Mouse (Mus musculus): ENCODE results near the gene Mr1. TPM values are rescaled to one million over a fixed set of nuclear protein-coding genes. Genes with fewer than 3 reads are reported as not detected.

Gene Mr1
- polyA plus RNA-seq, 1 experiment from 2014 or later = 7.7 TPM

DNA sequence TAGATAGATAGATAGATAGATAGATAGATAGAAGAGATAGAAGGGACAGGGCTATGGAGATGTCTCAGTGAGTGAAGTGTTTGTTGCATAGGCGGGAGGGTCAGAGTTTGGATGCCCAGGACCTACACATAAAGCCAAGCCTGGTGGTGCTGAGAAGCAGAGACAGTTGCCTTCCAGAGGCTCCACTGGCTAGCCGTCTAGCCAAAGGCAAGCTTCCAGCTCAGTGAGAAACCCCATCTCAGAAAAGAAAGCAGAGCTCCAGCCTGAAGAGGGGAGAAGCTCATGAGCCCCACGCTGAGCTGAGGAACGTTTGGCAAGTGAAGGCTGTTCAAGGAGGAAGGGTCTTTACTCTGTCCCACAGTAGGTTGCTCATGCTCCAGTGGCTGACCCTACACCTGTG, 44.0 kb downstream of the Mr1 start:
- Histone ChIP-seq H3K9ac (no peak overlapping the region), H3K4me1 (peaks cover 5% of the 10 kb centered on the region; the same call in 1 of the 2 replicates), H3K4me3 (no peak overlapping the region), H3K27ac (no peak overlapping the region), H3K4me2 (replicated peaks) (no peak overlapping the region), H3K9me3 (no peaks in the 10 kb centered on the region), H3K27me3 (no peaks in the 10 kb centered on the region), H3K36me3 (no peaks in the 10 kb centered on the region)
- no peak for ATAC-seq (ENCODE audit: low FRiP score, low read depth)
- 70% methylated on average over 4 of the region's 4 CpGs for whole genome bisulfite sequencing

DNA sequence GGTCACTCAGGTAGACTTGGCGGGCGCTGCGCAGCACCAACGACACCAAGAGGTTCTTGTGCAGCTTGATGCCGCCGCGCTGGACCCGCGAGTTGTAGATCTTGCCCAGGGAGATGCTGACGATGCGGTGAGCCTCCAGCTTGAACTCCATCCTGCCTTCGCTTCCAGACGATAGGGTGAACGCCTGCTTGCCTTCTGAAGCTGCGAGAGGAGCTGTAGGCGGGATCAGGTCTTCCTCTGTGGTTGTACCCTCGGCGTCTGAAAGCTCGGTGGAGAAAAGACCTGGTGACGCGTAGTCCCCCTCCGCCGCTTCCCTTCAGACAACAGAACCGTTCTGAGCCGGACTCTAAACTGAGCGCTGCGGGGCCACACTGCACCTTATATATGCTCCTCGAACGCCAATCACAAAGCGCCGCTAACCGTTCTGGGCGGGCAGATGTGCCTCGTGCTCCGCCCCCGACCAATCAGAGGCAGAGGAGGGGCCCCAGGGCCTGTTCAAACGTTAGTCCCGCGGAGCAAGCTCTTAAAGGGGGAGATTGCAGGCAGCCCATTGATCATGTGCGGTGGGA, 47.2 kb downstream of the Mr1 start, which contains the start of gene Ier5:
Ier5 (minus strand) TSS at position 357 of the 569 bp plus-strand sequence.
- WGBS = under 1% methylated on average over 40 of the region's 40 CpGs

GRCm38 (mm10) chr1:155098486-155099279, 47.9 kb downstream of the Mr1 start:
- ATAC-seq (ENCODE audit: low FRiP score, low read depth) = peak; percentile 33
- peaks cover 8% of the 10 kb centered on the region for H3K36me3 ChIP-seq
- H3K9ac ChIP-seq = peak overlapping the region; percentile 99
- peak overlapping the region; percentile 73 for H3K27ac ChIP-seq
- H3K9me3 ChIP-seq = no peaks in the 10 kb centered on the region
- peak overlapping the region; percentile 72 for H3K4me2 ChIP-seq (replicated peaks)
- no peaks in the 10 kb centered on the region for H3K27me3 ChIP-seq
- peaks cover 34% of the 10 kb centered on the region for H3K4me1 ChIP-seq
- under 1% methylated on average over 71 of the region's 93 CpGs for WGBS
- peak overlapping the region; percentile 98 for H3K4me3 ChIP-seq

More for the DNA sequence above, 47.2 kb downstream of the Mr1 start, which contains the start of gene Ier5:
- peak; percentile 98 for ATAC-seq (ENCODE audit: low FRiP score, low read depth)
- Histone ChIP-seq H3K4me1 (peaks cover 28% of the 10 kb centered on the region), H3K9me3 (no peaks in the 10 kb centered on the region), H3K4me3 (peak within 1 kb of the TSS; percentile 98), H3K36me3 (peaks cover 8% of the 10 kb centered on the region), H3K9ac (peak within 1 kb of the TSS; percentile 99), H3K4me2 (replicated peaks) (peak within 1 kb of the TSS; percentile 72), H3K27me3 (no peaks in the 10 kb centered on the region), H3K27ac (peak within 1 kb of the TSS; percentile 73)

GRCm38 (mm10) chr1:155097931-155098485, 48.6 kb downstream of the Mr1 start:
- H3K9me3 ChIP-seq = no peaks in the 10 kb centered on the region
- H3K27ac ChIP-seq = peak overlapping the region; percentile 73
- no peak; the same call in 1 of the 2 replicates for ATAC-seq (ENCODE audit: low FRiP score, low read depth)
- H3K27me3 ChIP-seq = no peaks in the 10 kb centered on the region
- H3K36me3 ChIP-seq = peaks cover 8% of the 10 kb centered on the region
- under 1% methylated on average over 33 of the region's 33 CpGs for WGBS
- H3K9ac ChIP-seq = peak overlapping the region; percentile 99
- H3K4me3 ChIP-seq = peak overlapping the region; percentile 98
- H3K4me1 ChIP-seq = peaks cover 41% of the 10 kb centered on the region
- peak overlapping the region; percentile 72 for H3K4me2 ChIP-seq (replicated peaks)

GRCm38 (mm10) chr1:155097354-155097753, 49.3 kb downstream of the Mr1 start:
- H3K4me1 ChIP-seq = peaks cover 48% of the 10 kb centered on the region
- H3K9me3 ChIP-seq = no peaks in the 10 kb centered on the region
- WGBS = 38% methylated on average over 6 of the region's 6 CpGs
- H3K27me3 ChIP-seq = no peaks in the 10 kb centered on the region
- peak overlapping the region; percentile 99 for H3K9ac ChIP-seq
- ATAC-seq (ENCODE audit: low FRiP score, low read depth) = no peak
- H3K4me3 ChIP-seq = peak overlapping the region; percentile 98
- peak overlapping the region; percentile 72 for H3K4me2 ChIP-seq (replicated peaks)
- peaks cover 8% of the 10 kb centered on the region for H3K36me3 ChIP-seq
- 0 out of 2 replicates have a peak overlapping the region, but pooled peaks have one; percentile 73 for H3K27ac ChIP-seq

DNA sequence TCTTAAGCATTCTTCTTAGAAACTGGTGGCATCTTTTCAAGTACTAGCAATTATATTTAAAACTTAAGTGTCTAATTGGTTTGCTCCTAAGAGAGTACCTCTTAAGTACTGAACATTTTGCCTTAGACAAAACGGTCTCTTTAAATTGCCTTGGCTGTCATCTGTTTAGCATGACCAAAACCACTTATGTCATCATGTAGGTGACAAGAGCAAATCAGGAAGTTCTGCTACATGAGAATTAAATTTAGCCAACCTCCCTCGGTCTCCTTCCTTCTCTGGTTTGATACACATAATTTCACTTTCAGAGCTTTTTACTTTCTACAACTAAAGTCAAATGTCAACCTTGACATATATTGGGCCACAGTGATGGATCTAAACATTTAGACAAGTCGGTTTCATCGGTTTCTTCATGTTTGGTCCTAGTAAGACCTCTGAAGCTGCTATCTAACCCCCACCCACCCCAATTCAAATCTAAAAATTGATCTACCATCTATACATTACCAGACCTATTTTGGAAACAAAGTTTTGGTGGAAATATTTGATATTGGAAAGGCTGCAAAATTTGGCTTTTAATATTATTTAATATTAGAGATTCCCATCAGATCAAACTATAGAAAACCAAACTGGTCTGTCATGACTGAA, 49.9 kb downstream of the Mr1 start:
- H3K9me3 ChIP-seq = no peaks in the 10 kb centered on the region
- WGBS = 83% methylated on average over 4 of the region's 4 CpGs
- no peak for ATAC-seq (ENCODE audit: low FRiP score, low read depth)
- H3K36me3 ChIP-seq = peaks cover 8% of the 10 kb centered on the region
- H3K27me3 ChIP-seq = no peaks in the 10 kb centered on the region
- H3K9ac ChIP-seq = no peak overlapping the region
- peaks cover 54% of the 10 kb centered on the region for H3K4me1 ChIP-seq
- no peak overlapping the region for H3K27ac ChIP-seq
- H3K4me2 ChIP-seq (replicated peaks) = peak overlapping the region; percentile 72
- H3K4me3 ChIP-seq = peak overlapping the region; percentile 98

- Histone ChIP-seq H3K9me3 (no peaks in the 10 kb centered on the region), H3K4me3 (no peak overlapping the region), H3K36me3 (peaks cover 8% of the 10 kb centered on the region), H3K4me1 (peaks cover 72% of the 10 kb centered on the region), H3K27ac (peak overlapping the region; percentile 91; the same call in 1 of the 2 replicates), H3K4me2 (replicated peaks) (no peak overlapping the region), H3K27me3 (no peaks in the 10 kb centered on the region), H3K9ac (no peak overlapping the region)
- no peak for ATAC-seq (ENCODE audit: low FRiP score, low read depth)
- WGBS = 52% methylated on average over 9 of the region's 9 CpGs
Measured at GRCm38 (mm10) chr1:155093971-155094707, 52.5 kb downstream of the Mr1 start.

GRCm38 (mm10) chr1:155093145-155093791, 53.3 kb downstream of the Mr1 start:
- Histone ChIP-seq H3K27ac (peak overlapping the region; percentile 91; the same call in 1 of the 2 replicates), H3K36me3 (peaks cover 8% of the 10 kb centered on the region), H3K4me1 (peaks cover 79% of the 10 kb centered on the region), H3K9ac (no peak overlapping the region), H3K27me3 (no peaks in the 10 kb centered on the region), H3K4me3 (no peak overlapping the region; the same call in 1 of the 2 replicates), H3K4me2 (replicated peaks) (peak overlapping the region; percentile 49), H3K9me3 (no peaks in the 10 kb centered on the region)
- 22% methylated on average over 4 of the region's 4 CpGs for WGBS
- no peak for ATAC-seq (ENCODE audit: low FRiP score, low read depth)

GRCm38 (mm10) chr1:155091842-155092800, 54.5 kb downstream of the Mr1 start:
- no peaks in the 10 kb centered on the region for H3K9me3 ChIP-seq
- peak overlapping the region; percentile 91 for H3K27ac ChIP-seq
- H3K4me1 ChIP-seq = peaks cover 78% of the 10 kb centered on the region
- H3K36me3 ChIP-seq = peaks cover 8% of the 10 kb centered on the region
- H3K27me3 ChIP-seq = no peaks in the 10 kb centered on the region
- peak; percentile 77 for ATAC-seq (ENCODE audit: low FRiP score, low read depth)
- 8% methylated on average over 14 of the region's 14 CpGs for WGBS
- no peak overlapping the region for H3K4me3 ChIP-seq
- peak overlapping the region; percentile 49 for H3K4me2 ChIP-seq (replicated peaks)
- no peak overlapping the region for H3K9ac ChIP-seq

DNA sequence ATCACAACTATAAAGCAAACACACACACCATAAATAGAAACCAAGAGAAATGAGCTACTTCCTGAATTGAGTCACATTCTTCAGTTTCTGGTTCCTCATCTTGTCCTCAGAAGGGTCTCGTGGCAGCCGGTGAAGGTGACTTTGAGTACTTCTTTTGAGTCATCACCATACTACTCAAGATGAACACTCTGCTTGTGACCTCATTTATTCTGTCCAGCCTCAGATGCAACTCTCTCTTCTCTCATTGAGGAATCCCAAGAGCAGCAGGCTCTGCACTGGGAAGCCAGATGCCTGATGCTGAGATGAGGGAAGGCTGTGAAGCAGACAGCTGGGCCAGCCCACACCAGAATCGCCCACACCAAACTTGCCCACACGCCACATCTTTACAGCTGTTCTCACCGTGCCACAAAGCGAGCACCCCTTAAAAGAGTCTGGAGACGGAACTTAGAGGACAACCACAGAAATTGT, 55.2 kb downstream of the Mr1 start:
- 44% methylated on average over 7 of the region's 7 CpGs for WGBS
- H3K9me3 ChIP-seq = no peaks in the 10 kb centered on the region
- no peaks in the 10 kb centered on the region for H3K27me3 ChIP-seq
- H3K4me3 ChIP-seq = no peak overlapping the region
- H3K36me3 ChIP-seq = peaks cover 8% of the 10 kb centered on the region
- peaks cover 78% of the 10 kb centered on the region for H3K4me1 ChIP-seq
- H3K4me2 ChIP-seq (replicated peaks) = peak overlapping the region; percentile 49
- ATAC-seq (ENCODE audit: low FRiP score, low read depth) = peak; percentile 3; the same call in 1 of the 2 replicates
- H3K27ac ChIP-seq = peak overlapping the region; percentile 91
- H3K9ac ChIP-seq = no peak overlapping the region

All from limb, embryonic 13.5 days (tissue).